Comparison of ENCODE assay signal across 8 mouse cellular contexts in genomic region chr15:102517976-102518858, GRCm38 (mm10). TPM values are rescaled to one million over a fixed set of nuclear protein-coding genes. Genes with fewer than 3 reads are reported as not detected.
DNase-seq lines count a peak whose midpoint lies in the region; ATAC-seq lines count a peak whose summit lies in the region.

Gene Tarbp2 (plus strand): TSS chr15:102518192.

- H3K27ac ChIP-seq in hindbrain, embryonic 11.5 days (ENCODE audit: low read depth, low read length) = peak within 1 kb of the TSS; percentile 97

- WGBS in hindbrain, embryonic 11.5 days = under 1% methylated on average over 60 of the region's 60 CpGs

- no peaks in the 10 kb centered on the region for H3K9me3 ChIP-seq in hindbrain, embryonic 11.5 days (ENCODE audit: control insufficient read depth, low read length)

- H3K9ac ChIP-seq in hindbrain, embryonic 11.5 days (ENCODE audit: low read depth, low read length) = peak within 1 kb of the TSS; percentile 91

- peak within 1 kb of the TSS; percentile 82 for H3K4me2 ChIP-seq in hindbrain, embryonic 11.5 days (replicated peaks; ENCODE audit: low read depth, low read length)

- no peaks in the 10 kb centered on the region for H3K27me3 ChIP-seq in hindbrain, embryonic 11.5 days (ENCODE audit: control insufficient read depth, insufficient read depth, low read length)

- ATAC-seq in hindbrain, embryonic 11.5 days (ENCODE audit: low FRiP score) = peak; percentile 90

- peak within 1 kb of the TSS; percentile 60 for H3K4me3 ChIP-seq in hindbrain, embryonic 11.5 days (ENCODE audit: low read depth, low read length)

- peak; percentile 100 for DNase-seq in Muller cell, postnatal 12 days (ENCODE audit: inconsistent ontology term)
- peak; percentile 100 for DNase-seq in cerebellum, adult 9-11 months
- peak; percentile 100 for DNase-seq in frontal cortex, adult 2 months (ENCODE audit: extremely low spot score in 1 of 2, low spot score in 1 of 2)
- DNase-seq in hindbrain, embryonic 11.5 days (ENCODE audit: low spot score) = peak; percentile 98
- DNase-seq in layer of hippocampus, postnatal 10 days (ENCODE audit: low spot score in 2 of 2) = peak; percentile 98 to 99
- peak; percentile 100 for DNase-seq in lung, postnatal 10 days
- peak; percentile 99 for DNase-seq in ovary, postnatal 36 days (ENCODE audit: low spot score)
- peak; percentile 99 for DNase-seq in thymus, postnatal 25 days

- 0 out of 2 replicates have a peak, but pooled peaks cover 3% of the 10 kb centered on the region for H3K36me3 ChIP-seq in hindbrain, embryonic 11.5 days (ENCODE audit: control insufficient read depth, insufficient read depth, low read length)

- peaks cover 5% of the 10 kb centered on the region for H3K4me1 ChIP-seq in hindbrain, embryonic 11.5 days (replicated peaks; ENCODE audit: control insufficient read depth, insufficient read depth, low read length)

RNA-seq across cellular contexts. Expression of gene Tarbp2, which starts in this region (rescaled TPM):
- 72.8 and 80.1 TPM in 2 replicates for polyA plus RNA-seq in frontal cortex, adult 2 months (2012; rRNA removed)
- polyA plus RNA-seq in hindbrain, embryonic 11.5 days (2014; fragmentation: Nextera tagmentation; extraction: Ambion mirVana) = 85.2 and 86.3 TPM in 2 replicates
- total RNA-seq in layer of hippocampus, postnatal 10 days (2021) = 10 to 100 TPM; 45.7 to 46.8 TPM

Comparison
In these comparisons a context has a peak if more than half of its experiments do, and no peak if none do; other contexts are left out.
1. Peak in every context shown above with its lines: DNase-seq, ATAC-seq, H3K4me3 ChIP-seq and H3K27ac ChIP-seq.